Mouse (Mus musculus): Measurements from ENCODE around the gene Foxp1. TPM values are rescaled to one million over a fixed set of nuclear protein-coding genes. Genes with fewer than 3 reads are reported as not detected.
A peak's percentile ranks its signal among the peaks of the same experiment; 100 is the strongest.

Foxp1 gene
- polyA plus RNA-seq, 1 experiment from 2014 or later: 110 TPM

- 74% methylated on average over 7 of the region's 7 CpGs for WGBS (ENCODE audit: insufficient replicate concordance)
- Histone ChIP-seq H3K27ac (ENCODE audit: low read depth, low read length) (no peak overlapping the region), H3K9me3 (replicated peaks; ENCODE audit: control insufficient read depth, low read length) (no peaks in the 10 kb centered on the region), H3K4me1 (ENCODE audit: control insufficient read depth, insufficient read depth, low read length) (peaks cover 18% of the 10 kb centered on the region), H3K4me2 (no peak overlapping the region), H3K27me3 (ENCODE audit: control insufficient read depth, insufficient read depth, low read length) (no peaks in the 10 kb centered on the region), H3K4me3 (ENCODE audit: low read depth, low read length) (no peak overlapping the region), H3K9ac (ENCODE audit: low read depth, low read length) (no peak overlapping the region), H3K36me3 (ENCODE audit: control insufficient read depth, insufficient read depth, low read length) (peaks cover 2% of the 10 kb centered on the region; the same call in 1 of the 2 replicates)
- ATAC-seq (replicated peaks; ENCODE audit: insufficient number of reproducible peaks, low FRiP score, low TSS enrichment): no peak
These were observed 312.4 kb downstream of the Foxp1 start for GRCm38 (mm10) chr6:99210161-99210560.

DNA sequence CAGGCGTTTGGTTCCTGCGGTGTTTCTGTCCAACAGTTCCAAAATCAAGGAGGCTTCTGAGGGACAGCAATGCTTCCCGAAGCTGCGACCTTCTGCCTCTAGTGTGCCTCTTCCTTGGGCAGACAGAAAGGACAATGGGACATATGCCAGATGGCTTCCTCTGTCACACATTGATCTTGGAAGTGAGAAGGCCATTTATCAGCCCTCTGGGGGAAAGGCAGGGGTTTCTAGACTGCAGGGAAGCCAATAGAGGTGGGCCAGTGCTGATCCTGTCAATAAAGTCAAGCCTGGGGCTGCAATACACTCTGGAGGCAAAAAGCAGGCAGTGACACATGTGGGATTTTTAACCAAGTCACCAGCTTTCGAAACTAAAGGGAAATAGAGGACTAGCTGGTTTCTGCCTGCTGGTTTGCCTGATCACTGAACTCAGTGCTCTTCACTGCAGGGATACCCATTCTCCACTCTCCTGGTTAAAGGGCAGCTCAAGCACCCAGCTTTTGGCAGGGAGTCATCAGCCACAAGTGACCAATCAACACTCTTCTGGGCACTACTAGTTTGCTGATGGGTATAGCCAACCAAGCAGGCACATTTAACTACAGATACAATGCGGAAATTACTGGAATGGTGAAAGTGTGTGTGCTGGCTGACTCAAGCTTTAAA, 315.2 kb downstream of the Foxp1 start:
- Histone ChIP-seq H3K4me2 (peak overlapping the region; percentile 66), H3K27ac (ENCODE audit: low read depth, low read length) (peak overlapping the region; percentile 55), H3K9ac (ENCODE audit: low read depth, low read length) (peak overlapping the region; percentile 40; the same call in 1 of the 2 replicates), H3K27me3 (ENCODE audit: control insufficient read depth, insufficient read depth, low read length) (no peaks in the 10 kb centered on the region), H3K4me3 (ENCODE audit: low read depth, low read length) (peak overlapping the region; percentile 13; the same call in 1 of the 2 replicates), H3K9me3 (replicated peaks; ENCODE audit: control insufficient read depth, low read length) (no peaks in the 10 kb centered on the region), H3K36me3 (ENCODE audit: control insufficient read depth, insufficient read depth, low read length) (no peaks in the 10 kb centered on the region), H3K4me1 (ENCODE audit: control insufficient read depth, insufficient read depth, low read length) (peaks cover 26% of the 10 kb centered on the region)
- ATAC-seq (replicated peaks; ENCODE audit: insufficient number of reproducible peaks, low FRiP score, low TSS enrichment): no peak
- WGBS (ENCODE audit: insufficient replicate concordance): 31% methylated on average over 6 of the region's 6 CpGs

- ATAC-seq (replicated peaks; ENCODE audit: insufficient number of reproducible peaks, low FRiP score, low TSS enrichment): no peak
- no peaks in the 10 kb centered on the region for H3K9me3 ChIP-seq (replicated peaks; ENCODE audit: control insufficient read depth, low read length)
- no peaks in the 10 kb centered on the region for H3K36me3 ChIP-seq (ENCODE audit: control insufficient read depth, insufficient read depth, low read length)
- H3K4me2 ChIP-seq: peak overlapping the region; percentile 66
- peak overlapping the region; percentile 95 for H3K27ac ChIP-seq (ENCODE audit: low read depth, low read length)
- peak overlapping the region; percentile 77 for H3K9ac ChIP-seq (ENCODE audit: low read depth, low read length)
- peaks cover 32% of the 10 kb centered on the region for H3K4me1 ChIP-seq (ENCODE audit: control insufficient read depth, insufficient read depth, low read length)
- WGBS (ENCODE audit: insufficient replicate concordance): 19% methylated on average over 5 of the region's 5 CpGs
- H3K4me3 ChIP-seq (ENCODE audit: low read depth, low read length): peak overlapping the region; percentile 49
- no peaks in the 10 kb centered on the region for H3K27me3 ChIP-seq (ENCODE audit: control insufficient read depth, insufficient read depth, low read length)
These were observed 316.1 kb downstream of the Foxp1 start for GRCm38 (mm10) chr6:99206437-99206870.

DNA sequence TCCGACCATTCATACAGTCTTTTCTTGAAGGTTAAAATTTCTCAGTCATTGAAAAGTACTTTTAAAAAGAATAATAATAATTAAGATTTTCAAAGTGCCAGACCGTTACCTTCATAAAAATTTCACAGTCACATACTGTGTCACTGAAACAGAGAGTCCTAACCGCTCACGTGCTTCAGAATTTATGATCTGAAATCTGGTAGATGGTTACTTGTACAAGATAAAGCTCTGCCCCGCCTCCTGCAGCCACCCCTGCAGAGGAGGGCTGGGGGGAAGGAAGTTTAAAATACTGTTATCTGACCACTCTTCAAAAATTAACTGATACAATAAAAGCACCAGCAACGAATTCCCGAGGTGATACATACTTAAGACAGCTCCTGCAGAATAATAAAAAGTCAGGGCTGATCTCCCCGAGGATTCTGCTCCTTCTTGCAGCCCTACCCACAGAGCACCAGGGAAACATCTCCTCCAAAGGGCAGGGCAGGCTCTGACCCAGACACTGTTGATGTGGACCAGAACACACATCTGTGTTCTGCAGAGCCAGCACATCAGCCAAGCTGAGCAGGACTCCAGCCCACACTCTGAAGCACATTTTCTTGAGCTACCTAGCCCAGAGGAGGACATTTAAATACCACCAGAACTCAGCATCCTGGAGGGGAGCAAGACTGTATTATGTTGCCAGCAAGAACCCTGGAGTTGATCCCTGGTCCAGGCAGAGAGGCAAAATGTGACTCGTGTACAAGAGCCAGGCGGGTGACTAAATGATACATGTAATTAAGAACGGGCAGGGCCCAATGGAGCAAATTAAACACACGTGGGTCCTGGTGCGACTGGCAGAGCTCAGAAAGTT, 316.7 kb downstream of the Foxp1 start:
- H3K9me3 ChIP-seq (replicated peaks; ENCODE audit: control insufficient read depth, low read length): no peaks in the 10 kb centered on the region
- no peaks in the 10 kb centered on the region for H3K27me3 ChIP-seq (ENCODE audit: control insufficient read depth, insufficient read depth, low read length)
- no peaks in the 10 kb centered on the region for H3K36me3 ChIP-seq (ENCODE audit: control insufficient read depth, insufficient read depth, low read length)
- H3K4me2 ChIP-seq: peak overlapping the region; percentile 66
- no peak for ATAC-seq (replicated peaks; ENCODE audit: insufficient number of reproducible peaks, low FRiP score, low TSS enrichment)
- WGBS (ENCODE audit: insufficient replicate concordance): 14% methylated on average over 13 of the region's 13 CpGs
- peaks cover 37% of the 10 kb centered on the region for H3K4me1 ChIP-seq (ENCODE audit: control insufficient read depth, insufficient read depth, low read length)
- peak overlapping the region; percentile 95 for H3K27ac ChIP-seq (ENCODE audit: low read depth, low read length)
- H3K4me3 ChIP-seq (ENCODE audit: low read depth, low read length): peak overlapping the region; percentile 49
- H3K9ac ChIP-seq (ENCODE audit: low read depth, low read length): peak overlapping the region; percentile 77

- WGBS (ENCODE audit: insufficient replicate concordance): 1% methylated on average over 7 of the region's 7 CpGs
- Histone ChIP-seq H3K4me1 (ENCODE audit: control insufficient read depth, insufficient read depth, low read length) (peaks cover 41% of the 10 kb centered on the region), H3K9me3 (replicated peaks; ENCODE audit: control insufficient read depth, low read length) (no peaks in the 10 kb centered on the region), H3K4me2 (peak overlapping the region; percentile 66), H3K27ac (ENCODE audit: low read depth, low read length) (peak overlapping the region; percentile 95), H3K36me3 (ENCODE audit: control insufficient read depth, insufficient read depth, low read length) (no peaks in the 10 kb centered on the region), H3K9ac (ENCODE audit: low read depth, low read length) (peak overlapping the region; percentile 77), H3K27me3 (ENCODE audit: control insufficient read depth, insufficient read depth, low read length) (no peaks in the 10 kb centered on the region), H3K4me3 (ENCODE audit: low read depth, low read length) (peak overlapping the region; percentile 49)
- ATAC-seq (replicated peaks; ENCODE audit: insufficient number of reproducible peaks, low FRiP score, low TSS enrichment): no peak
These were observed 317.5 kb downstream of the Foxp1 start for GRCm38 (mm10) chr6:99204780-99205586.

- Histone ChIP-seq H3K27ac (ENCODE audit: low read depth, low read length) (peak overlapping the region; percentile 95), H3K4me3 (ENCODE audit: low read depth, low read length) (peak overlapping the region; percentile 49), H3K27me3 (ENCODE audit: control insufficient read depth, insufficient read depth, low read length) (no peaks in the 10 kb centered on the region), H3K4me1 (ENCODE audit: control insufficient read depth, insufficient read depth, low read length) (peaks cover 48% of the 10 kb centered on the region), H3K36me3 (ENCODE audit: control insufficient read depth, insufficient read depth, low read length) (no peaks in the 10 kb centered on the region), H3K9me3 (replicated peaks; ENCODE audit: control insufficient read depth, low read length) (no peaks in the 10 kb centered on the region), H3K4me2 (peak overlapping the region; percentile 66), H3K9ac (ENCODE audit: low read depth, low read length) (peak overlapping the region; percentile 77)
- ATAC-seq (replicated peaks; ENCODE audit: insufficient number of reproducible peaks, low FRiP score, low TSS enrichment): no peak
- 3% methylated on average over 14 of the region's 14 CpGs for WGBS (ENCODE audit: insufficient replicate concordance)
These were observed 318.3 kb downstream of the Foxp1 start for GRCm38 (mm10) chr6:99204052-99204779.

DNA sequence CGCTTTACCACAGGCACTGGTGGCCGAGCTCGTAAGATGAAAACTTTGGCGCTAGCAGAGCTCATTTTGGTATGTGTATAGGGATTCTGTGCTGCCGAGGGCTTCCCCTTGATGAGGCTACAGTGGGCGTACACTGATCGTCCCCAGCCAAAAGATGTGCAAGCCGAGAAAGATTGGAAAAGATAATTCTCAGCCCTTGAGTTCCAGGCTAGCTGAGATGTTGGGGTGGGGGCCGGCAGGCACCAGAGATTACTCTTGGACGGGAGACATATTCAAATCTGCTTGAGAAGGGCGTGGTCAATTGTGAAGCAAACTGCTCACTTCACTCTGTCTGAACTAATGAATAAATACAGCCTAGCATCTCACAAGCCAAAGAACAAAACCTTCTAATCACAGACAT, 319.3 kb downstream of the Foxp1 start:
- H3K27ac ChIP-seq (ENCODE audit: low read depth, low read length): peak overlapping the region; percentile 84; the same call in 1 of the 2 replicates
- H3K36me3 ChIP-seq (ENCODE audit: control insufficient read depth, insufficient read depth, low read length): no peaks in the 10 kb centered on the region
- no peaks in the 10 kb centered on the region for H3K9me3 ChIP-seq (replicated peaks; ENCODE audit: control insufficient read depth, low read length)
- peak overlapping the region; percentile 49 for H3K4me3 ChIP-seq (ENCODE audit: low read depth, low read length)
- peak overlapping the region; percentile 66 for H3K4me2 ChIP-seq
- WGBS (ENCODE audit: insufficient replicate concordance): 19% methylated on average over 11 of the region's 11 CpGs
- H3K4me1 ChIP-seq (ENCODE audit: control insufficient read depth, insufficient read depth, low read length): peaks cover 57% of the 10 kb centered on the region
- peak overlapping the region; percentile 36; the same call in 1 of the 2 replicates for H3K9ac ChIP-seq (ENCODE audit: low read depth, low read length)
- no peak for ATAC-seq (replicated peaks; ENCODE audit: insufficient number of reproducible peaks, low FRiP score, low TSS enrichment)
- H3K27me3 ChIP-seq (ENCODE audit: control insufficient read depth, insufficient read depth, low read length): no peaks in the 10 kb centered on the region
